Mouse (Mus musculus): ENCODE data around the gene Myo1c.
A peak's percentile ranks its signal among the peaks of the same experiment; 100 is the strongest.

Gene Myo1c

GRCm38 (mm10) chr11:75650311-75650710 lies at the start of gene Myo1c:
Gene Myo1c, plus strand, starts transcription at chr11:75650504.
- DNase-seq (ENCODE audit: low read depth, low spot score) = no peak

- DNase-seq (ENCODE audit: low read depth, low spot score) = no peak
Measured at GRCm38 (mm10) chr11:75604826-75605225, 45.5 kb upstream of the Myo1c start.

- no peak for DNase-seq (ENCODE audit: low read depth, low spot score)
Measured at GRCm38 (mm10) chr11:75605318-75605717, 45.0 kb upstream of the Myo1c start.

- DNase-seq (ENCODE audit: low read depth, low spot score) = no peak
Measured at GRCm38 (mm10) chr11:75608776-75609175, 41.5 kb upstream of the Myo1c start.

- DNase-seq (ENCODE audit: low read depth, low spot score) = no peak
Measured at GRCm38 (mm10) chr11:75610021-75610420, 40.3 kb upstream of the Myo1c start.

- no peak for DNase-seq (ENCODE audit: low read depth, low spot score)
Measured at GRCm38 (mm10) chr11:75614769-75615168, 35.5 kb upstream of the Myo1c start.

GRCm38 (mm10) chr11:75615556-75615955 lies 34.7 kb upstream of the Myo1c start:
- DNase-seq (ENCODE audit: low read depth, low spot score) = no peak

- no peak for DNase-seq (ENCODE audit: low read depth, low spot score)
Measured at GRCm38 (mm10) chr11:75619133-75619532, 31.2 kb upstream of the Myo1c start.

- DNase-seq (ENCODE audit: low read depth, low spot score) = no peak
Measured at GRCm38 (mm10) chr11:75620136-75620780, 30.0 kb upstream of the Myo1c start.

GRCm38 (mm10) chr11:75621426-75621825 lies 28.9 kb upstream of the Myo1c start:
- no peak for DNase-seq (ENCODE audit: low read depth, low spot score)

- no peak for DNase-seq (ENCODE audit: low read depth, low spot score)
Measured at GRCm38 (mm10) chr11:75622588-75623329, 27.5 kb upstream of the Myo1c start.

- no peak for DNase-seq (ENCODE audit: low read depth, low spot score)
Measured at GRCm38 (mm10) chr11:75624102-75624554, 26.2 kb upstream of the Myo1c start.

- no peak for DNase-seq (ENCODE audit: low read depth, low spot score)
Measured at GRCm38 (mm10) chr11:75625820-75626219, 24.5 kb upstream of the Myo1c start.

GRCm38 (mm10) chr11:75630098-75630497 lies 20.2 kb upstream of the Myo1c start:
- no peak for DNase-seq (ENCODE audit: low read depth, low spot score)

GRCm38 (mm10) chr11:75630645-75631229 lies 19.6 kb upstream of the Myo1c start, which contains the start of gene Inpp5k:
Gene Inpp5k, plus strand, starts transcription at chr11:75630988.
- DNase-seq (ENCODE audit: low read depth, low spot score) = peak; percentile 98

- DNase-seq (ENCODE audit: low read depth, low spot score) = no peak
Measured at GRCm38 (mm10) chr11:75631561-75632225, 18.6 kb upstream of the Myo1c start.

GRCm38 (mm10) chr11:75632921-75633320 lies 17.4 kb upstream of the Myo1c start:
- no peak for DNase-seq (ENCODE audit: low read depth, low spot score)

- no peak for DNase-seq (ENCODE audit: low read depth, low spot score)
Measured at GRCm38 (mm10) chr11:75634801-75635200, 15.5 kb upstream of the Myo1c start.

- DNase-seq (ENCODE audit: low read depth, low spot score) = no peak
Measured at GRCm38 (mm10) chr11:75635315-75635714, 15.0 kb upstream of the Myo1c start.

- no peak for DNase-seq (ENCODE audit: low read depth, low spot score)
Measured at GRCm38 (mm10) chr11:75643323-75643722, 7.0 kb upstream of the Myo1c start.

- DNase-seq (ENCODE audit: low read depth, low spot score) = no peak
Measured at GRCm38 (mm10) chr11:75644684-75645083, 5.6 kb upstream of the Myo1c start.

- no peak for DNase-seq (ENCODE audit: low read depth, low spot score)
Measured at GRCm38 (mm10) chr11:75647681-75648211, 2.6 kb upstream of the Myo1c start.

All from mesoderm, embryonic 11.5 days (tissue).